Mouse (Mus musculus) embryonic facial prominence, embryonic 14.5 days (tissue): ENCODE measurements at regions not wholly inside any gene's neighbourhood (a gene's known extent, or its start where the extent isn't known, plus 50 kb on each side); places are given as distances from the start of the nearest gene placed in this dataset.

ENCODE experiments used
- ATAC-seq: fragments of 200-750 bp; cut with Nextera tagmentation; 2 replicates; pipeline ENCODE4 v1.8.0; 2017; ENCODE audit warnings: low read depth, moderate number of reproducible peaks, moderate TSS enrichment
- DNase-seq: peaks from one replicate; pipeline ENCODE4 v3.0.0-alpha.2; 2015; ENCODE audit warnings: low spot score
- H3K27ac ChIP-seq: fragments of 300-500 bp; sonication (generic); replicated peaks from 2 replicates; pipeline ENCODE4 v1.5.1; 2014; ENCODE audit warnings: low read depth, mild to moderate bottlenecking, low read length, moderate library complexity
- H3K27me3 ChIP-seq: fragments of 300-500 bp; sonication (generic); replicated peaks from 2 replicates; pipeline ENCODE4 v1.6.1; 2014; ENCODE audit warnings: low read length; ENCODE audit not compliant: control insufficient read depth, insufficient read depth
- H3K36me3 ChIP-seq: fragments of 300-500 bp; sonication (generic); 2 replicates; pipeline ENCODE4 v1.6.1; 2014; ENCODE audit warnings: low read length, mixed read lengths; ENCODE audit not compliant: control insufficient read depth, insufficient read depth
- H3K4me1 ChIP-seq: fragments of 300-500 bp; sonication (generic); 2 replicates; pipeline ENCODE4 v1.6.1; 2014; ENCODE audit warnings: antibody characterized with exemption, low read length; ENCODE audit not compliant: control insufficient read depth, insufficient read depth
- H3K4me2 ChIP-seq: fragments of 300-500 bp; sonication (generic); 2 replicates; pipeline ENCODE4 v1.6.1; 2014; ENCODE audit warnings: low read depth, mild to moderate bottlenecking, low read length, moderate library complexity, mixed read lengths
- H3K4me3 ChIP-seq: fragments of 300-500 bp; sonication (generic); 2 replicates; pipeline ENCODE4 v1.5.1; 2014; ENCODE audit warnings: low read depth, mild to moderate bottlenecking, low read length
- H3K9ac ChIP-seq: fragments of 300-500 bp; sonication (generic); 2 replicates; pipeline ENCODE4 v1.6.1; 2014; ENCODE audit warnings: low read depth, mild to moderate bottlenecking, low read length, moderate library complexity, mixed read lengths
- H3K9me3 ChIP-seq: fragments of 300-500 bp; sonication (generic); 2 replicates; pipeline ENCODE4 v1.6.1; 2016; ENCODE audit warnings: low read length; ENCODE audit not compliant: control insufficient read depth
- WGBS: fragments of 180-500 bp; shearing (Covaris S2); extraction: QIAGEN DNeasy Blood & Tissue Kit; methylation state at CpG from one replicate; pipeline ENCODE4 v1.1.7; 2014; 5-methylcytosine and 5-hydroxymethylcytosine counted together

GRCm38 (mm10) chr7:79543231-79544071 is 74.0 kb downstream of the Rhcg start:
- Histone ChIP-seq H3K36me3 (no peaks in the 10 kb centered on the region), H3K4me2 (peak overlapping the region; percentile 32), H3K4me3 (peak overlapping the region; percentile 17; the same call in 1 of the 2 replicates), H3K9me3 (no peaks in the 10 kb centered on the region), H3K27ac (no peak overlapping the region), H3K27me3 (peaks cover 96% of the 10 kb centered on the region), H3K9ac (0 out of 2 replicates have a peak overlapping the region, but pooled peaks have one; percentile 14), H3K4me1 (no peaks in the 10 kb centered on the region)
- under 1% methylated on average over 48 of the region's 58 CpGs for WGBS
- no peak for DNase-seq
- ATAC-seq = peak; percentile 9; the same call in 1 of the 2 replicates

GRCm38 (mm10) chr7:79542379-79543015 is 75.0 kb downstream of the Rhcg start:
- Histone ChIP-seq H3K27ac (no peak overlapping the region), H3K4me3 (no peak overlapping the region), H3K4me1 (no peaks in the 10 kb centered on the region), H3K9ac (no peak overlapping the region), H3K9me3 (no peaks in the 10 kb centered on the region), H3K27me3 (peaks cover 96% of the 10 kb centered on the region), H3K36me3 (no peaks in the 10 kb centered on the region), H3K4me2 (no peak overlapping the region)
- DNase-seq = no peak
- WGBS = 3% methylated on average over 23 of the region's 23 CpGs
- no peak for ATAC-seq

GRCm38 (mm10) chr7:79540246-79540645 is 74.1 kb upstream of the Polg start:
- no peak overlapping the region for H3K27ac ChIP-seq
- 19% methylated on average over 2 of the region's 2 CpGs for WGBS
- H3K9ac ChIP-seq = no peak overlapping the region
- ATAC-seq = no peak
- H3K4me2 ChIP-seq = no peak overlapping the region
- peaks cover 12% of the 10 kb centered on the region for H3K4me1 ChIP-seq
- H3K4me3 ChIP-seq = no peak overlapping the region
- peaks cover 98% of the 10 kb centered on the region for H3K27me3 ChIP-seq
- no peaks in the 10 kb centered on the region for H3K9me3 ChIP-seq
- DNase-seq = no peak
- no peaks in the 10 kb centered on the region for H3K36me3 ChIP-seq

GRCm38 (mm10) chr7:79539426-79539825 is 73.3 kb upstream of the Polg start:
- DNase-seq = no peak
- Histone ChIP-seq H3K9me3 (no peaks in the 10 kb centered on the region), H3K36me3 (no peaks in the 10 kb centered on the region), H3K4me3 (no peak overlapping the region), H3K27ac (no peak overlapping the region), H3K9ac (no peak overlapping the region), H3K4me2 (no peak overlapping the region), H3K27me3 (peaks cover 98% of the 10 kb centered on the region), H3K4me1 (peaks cover 15% of the 10 kb centered on the region)
- 4% methylated on average over 3 of the region's 3 CpGs for WGBS
- ATAC-seq = no peak

GRCm38 (mm10) chr7:79536157-79536641 is 70.0 kb upstream of the Polg start:
- WGBS = under 1% methylated on average over 24 of the region's 27 CpGs
- H3K27me3 ChIP-seq = peaks cover 99% of the 10 kb centered on the region
- H3K36me3 ChIP-seq = no peaks in the 10 kb centered on the region
- peak overlapping the region; percentile 42; the same call in 1 of the 2 replicates for H3K9ac ChIP-seq
- ATAC-seq (peak; percentile 30; the same call in 1 of the 2 replicates), DNase-seq (no peak)
- no peaks in the 10 kb centered on the region for H3K9me3 ChIP-seq
- peak overlapping the region; percentile 65 for H3K4me2 ChIP-seq
- peaks cover 15% of the 10 kb centered on the region for H3K4me1 ChIP-seq
- peak overlapping the region; percentile 41 for H3K4me3 ChIP-seq
- no peak overlapping the region for H3K27ac ChIP-seq

GRCm38 (mm10) chr7:79535251-79536111 is 69.3 kb upstream of the Polg start:
- Histone ChIP-seq H3K27ac (no peak overlapping the region), H3K4me3 (peak overlapping the region; percentile 41), H3K4me1 (peaks cover 15% of the 10 kb centered on the region), H3K27me3 (peaks cover 97% of the 10 kb centered on the region), H3K9me3 (no peaks in the 10 kb centered on the region), H3K36me3 (no peaks in the 10 kb centered on the region), H3K4me2 (peak overlapping the region; percentile 65), H3K9ac (peak overlapping the region; percentile 42; the same call in 1 of the 2 replicates)
- ATAC-seq (peak; percentile 11; the same call in 1 of the 2 replicates), DNase-seq (no peak)
- under 1% methylated on average over 29 of the region's 66 CpGs for WGBS

- DNase-seq (no peak), ATAC-seq (no peak)
- no peaks in the 10 kb centered on the region for H3K36me3 ChIP-seq
- H3K9ac ChIP-seq = no peak overlapping the region
- WGBS = 10% methylated on average over 7 of the region's 7 CpGs
- H3K27me3 ChIP-seq = peaks cover 98% of the 10 kb centered on the region
- H3K4me2 ChIP-seq = no peak overlapping the region
- H3K9me3 ChIP-seq = no peaks in the 10 kb centered on the region
- H3K4me3 ChIP-seq = peak overlapping the region; percentile 41; the same call in 1 of the 2 replicates
- no peak overlapping the region for H3K27ac ChIP-seq
- H3K4me1 ChIP-seq = peaks cover 15% of the 10 kb centered on the region
Measured at GRCm38 (mm10) chr7:79534819-79535218, 68.7 kb upstream of the Polg start.

- 11% methylated on average over 5 of the region's 5 CpGs for WGBS
- Histone ChIP-seq H3K9me3 (no peaks in the 10 kb centered on the region), H3K27me3 (peaks cover 98% of the 10 kb centered on the region), H3K4me2 (no peak overlapping the region), H3K9ac (no peak overlapping the region), H3K36me3 (no peaks in the 10 kb centered on the region), H3K4me1 (peaks cover 15% of the 10 kb centered on the region), H3K4me3 (no peak overlapping the region), H3K27ac (no peak overlapping the region)
- no peak for ATAC-seq
- DNase-seq = no peak
Measured at GRCm38 (mm10) chr7:79534381-79534780, 68.2 kb upstream of the Polg start.
